Mouse (Mus musculus) embryonic fibroblast, embryonic 13.5 days (primary cell): ENCODE results near the gene Camp.

Source experiments
- CTCF ChIP-seq: IDR thresholded peaks from 2 replicates; pipeline ENCODE4 v1.5.1; 2011; ENCODE audit warnings: mild to moderate bottlenecking, control low read depth, low read length, moderate library complexity, borderline replicate concordance; ENCODE audit not compliant: insufficient read depth
- POLR2A ChIP-seq: IDR thresholded peaks from 2 replicates; pipeline ENCODE4 v1.6.1; 2011; ENCODE audit warnings: low read depth, mild to moderate bottlenecking, control low read depth, low read length, moderate library complexity

DNA sequence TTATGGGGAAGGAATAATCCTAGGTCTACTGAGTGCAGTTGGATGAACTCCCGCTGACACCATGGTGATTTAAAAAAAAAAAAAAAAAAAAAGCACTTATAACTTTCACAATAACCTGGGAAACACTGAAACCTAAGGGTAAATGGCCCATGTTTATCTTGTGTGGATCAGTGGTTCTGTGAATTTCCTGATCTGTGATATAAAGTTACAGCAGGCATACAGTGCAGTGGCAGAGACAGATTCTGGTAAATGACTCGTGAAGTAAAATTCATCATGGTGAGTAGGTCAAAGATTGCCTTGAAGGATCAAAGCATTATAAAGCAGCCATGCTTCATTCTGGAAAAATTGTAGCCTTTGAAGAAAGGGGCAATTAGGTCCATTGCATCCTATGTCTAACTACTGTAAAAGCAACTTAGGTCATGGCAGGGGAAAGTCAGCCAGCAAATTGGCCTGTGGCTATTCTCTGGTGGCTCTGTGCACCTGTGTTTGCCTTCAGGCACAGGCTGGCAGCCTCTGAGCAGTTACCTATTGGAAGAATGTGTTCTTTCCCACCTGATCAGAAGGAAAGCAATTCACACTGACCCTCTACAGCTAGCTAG, 42.6 kb downstream of the Camp start:
- TF ChIP-seq CTCF: no peak
- TF ChIP-seq POLR2A: no peak
